Mouse (Mus musculus): ENCODE measurements around the gene Gpatch8.

Gpatch8 gene

GRCm38 (mm10) chr11:102447497-102447896 is 108.7 kb downstream of the Gpatch8 start, which contains the start of gene Fam171a2:
Gene Fam171a2, minus strand, starts transcription at chr11:102447682.
- peak; percentile 33 to 74 for DNase-seq

- DNase-seq, result no peak
Measured at GRCm38 (mm10) chr11:102446581-102447461, 109.4 kb downstream of the Gpatch8 start.

- no peak for DNase-seq
Measured at GRCm38 (mm10) chr11:102445891-102446361, 110.3 kb downstream of the Gpatch8 start.

GRCm38 (mm10) chr11:102445264-102445890 is 110.8 kb downstream of the Gpatch8 start:
- no peak for DNase-seq

GRCm38 (mm10) chr11:102444781-102445180 is 111.4 kb downstream of the Gpatch8 start:
- no peak for DNase-seq

GRCm38 (mm10) chr11:102444321-102444720 is 111.9 kb downstream of the Gpatch8 start:
- no peak for DNase-seq

- DNase-seq, result no peak
Measured at GRCm38 (mm10) chr11:102443740-102444139, 112.5 kb downstream of the Gpatch8 start.

- no peak for DNase-seq
Measured at GRCm38 (mm10) chr11:102442089-102442488, 114.1 kb downstream of the Gpatch8 start.

- no peak for DNase-seq
Measured at GRCm38 (mm10) chr11:102441434-102441833, 114.8 kb downstream of the Gpatch8 start.

- DNase-seq, result no peak
Measured at GRCm38 (mm10) chr11:102440255-102440654, 115.9 kb downstream of the Gpatch8 start.

- DNase-seq, result no peak
Measured at GRCm38 (mm10) chr11:102439093-102440082, 116.8 kb downstream of the Gpatch8 start.

GRCm38 (mm10) chr11:102438212-102439092 is 117.7 kb downstream of the Gpatch8 start:
- DNase-seq, result peak; percentile 41 to 74

GRCm38 (mm10) chr11:102437120-102438061 is 118.8 kb downstream of the Gpatch8 start:
- DNase-seq, result peak in 1 of 2 experiments; percentile 46

- DNase-seq, result no peak
Measured at GRCm38 (mm10) chr11:102436471-102436790, 119.8 kb downstream of the Gpatch8 start.

- DNase-seq, result no peak
Measured at GRCm38 (mm10) chr11:102435754-102436470, 120.3 kb downstream of the Gpatch8 start.

- DNase-seq, result no peak
Measured at GRCm38 (mm10) chr11:102434816-102435705, 121.1 kb downstream of the Gpatch8 start.

- DNase-seq, result peak; percentile 62 to 85
Measured at GRCm38 (mm10) chr11:102434406-102434805, 121.8 kb downstream of the Gpatch8 start.

GRCm38 (mm10) chr11:102433866-102434265 is 122.3 kb downstream of the Gpatch8 start:
- DNase-seq, result no peak

- DNase-seq, result no peak
Measured at GRCm38 (mm10) chr11:102432896-102433295, 123.3 kb downstream of the Gpatch8 start.
